Mouse (Mus musculus) intestine, postnatal 0 days (tissue): ENCODE measurements at regions not wholly inside any gene's neighbourhood (a gene's known extent, or its start where the extent isn't known, plus 50 kb on each side); places are given as distances from the start of the nearest gene placed in this dataset.

Experiments used
- ATAC-seq: fragments of 200-750 bp; cut with Nextera tagmentation; 2 replicates; pipeline ENCODE4 v1.8.0; 2017; ENCODE audit warnings: mild to moderate bottlenecking, moderate TSS enrichment, moderate library complexity
- H3K27ac ChIP-seq: fragments of 300-500 bp; sonication (generic); 2 replicates; pipeline ENCODE4 v1.5.1; 2014; ENCODE audit warnings: mild to moderate bottlenecking, low read depth, low read length, moderate library complexity
- H3K27me3 ChIP-seq: fragments of 300-500 bp; sonication (generic); replicated peaks from 2 replicates; pipeline ENCODE4 v1.6.1; 2014; ENCODE audit warnings: low read length, mixed read lengths; ENCODE audit not compliant: control insufficient read depth, insufficient read depth
- H3K36me3 ChIP-seq: fragments of 300-500 bp; sonication (generic); 2 replicates; pipeline ENCODE4 v1.6.1; 2014; ENCODE audit warnings: mild to moderate bottlenecking, moderate library complexity; ENCODE audit not compliant: control insufficient read depth, insufficient read depth
- H3K4me1 ChIP-seq: fragments of 300-500 bp; sonication (generic); replicated peaks from 2 replicates; pipeline ENCODE4 v1.6.1; 2014; ENCODE audit warnings: antibody characterized with exemption, low read length, mixed read lengths; ENCODE audit not compliant: control insufficient read depth, insufficient read depth
- H3K4me2 ChIP-seq: fragments of 300-500 bp; sonication (generic); replicated peaks from 2 replicates; pipeline ENCODE4 v1.6.1; 2014; ENCODE audit warnings: low read depth, mild to moderate bottlenecking, moderate library complexity
- H3K4me3 ChIP-seq: fragments of 300-500 bp; sonication (generic); 2 replicates; pipeline ENCODE4 v1.5.1; 2014; ENCODE audit warnings: low read depth, low read length
- H3K9ac ChIP-seq: fragments of 300-500 bp; sonication (generic); 2 replicates; pipeline ENCODE4 v1.6.1; 2014; ENCODE audit warnings: mild to moderate bottlenecking, low read depth, low read length
- H3K9me3 ChIP-seq: fragments of 300-500 bp; sonication (generic); 2 replicates; pipeline ENCODE4 v1.6.1; 2016; ENCODE audit warnings: mixed run types; ENCODE audit not compliant: control insufficient read depth
- CTCF ChIP-seq: sonication (generic); IDR thresholded peaks from 2 replicates; pipeline ENCODE4 v1.5.1; 2016; ENCODE audit warnings: low read depth, mild to moderate bottlenecking, control low read depth, antibody characterized with exemption, moderate library complexity
- WGBS: fragments of 180-500 bp; shearing (Covaris S2); extraction: QIAGEN DNeasy Blood & Tissue Kit; methylation state at CpG from one replicate; pipeline ENCODE4 v1.1.7; 2014; 5-methylcytosine and 5-hydroxymethylcytosine counted together

DNA sequence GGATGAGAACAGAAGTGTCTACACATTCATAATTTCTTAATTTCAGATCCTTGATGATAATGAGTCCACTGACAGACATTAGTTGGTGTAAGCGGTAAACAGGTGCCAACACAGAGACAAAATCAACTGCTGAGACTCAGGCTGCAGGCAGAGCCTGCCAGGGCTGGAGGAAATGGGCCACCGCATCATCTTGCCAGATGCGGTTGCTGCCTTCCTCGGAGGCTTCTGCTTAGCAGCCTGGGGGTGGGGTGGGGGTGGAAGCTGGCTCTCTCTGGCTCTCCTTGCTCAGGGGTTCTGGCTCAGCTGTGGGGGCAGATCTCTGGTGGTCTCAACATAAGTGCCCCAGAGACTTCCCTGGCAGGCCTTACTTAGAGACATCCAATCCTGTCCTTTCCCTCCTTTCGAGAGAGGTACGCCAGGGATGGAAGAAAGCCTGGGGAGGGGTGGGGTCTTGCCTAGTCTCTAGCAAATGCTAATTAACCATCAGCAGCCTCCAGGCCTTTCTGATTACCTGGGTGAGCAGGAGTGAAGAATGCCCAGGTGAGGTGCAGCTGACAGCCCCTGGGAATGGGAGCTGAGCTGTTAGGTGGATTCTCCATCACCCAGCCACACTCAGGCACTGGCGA, 52.7 kb upstream of the Nxpe4 start:
- Histone ChIP-seq H3K4me2 (no peak overlapping the region), H3K36me3 (no peaks in the 10 kb centered on the region), H3K4me1 (no peaks in the 10 kb centered on the region), H3K27me3 (no peaks in the 10 kb centered on the region), H3K27ac (no peak overlapping the region), H3K9me3 (no peaks in the 10 kb centered on the region), H3K4me3 (no peak overlapping the region), H3K9ac (no peak overlapping the region)
- WGBS, result 61% methylated on average over 7 of the region's 7 CpGs
- TF ChIP-seq CTCF, result no peak
- no peak for ATAC-seq

DNA sequence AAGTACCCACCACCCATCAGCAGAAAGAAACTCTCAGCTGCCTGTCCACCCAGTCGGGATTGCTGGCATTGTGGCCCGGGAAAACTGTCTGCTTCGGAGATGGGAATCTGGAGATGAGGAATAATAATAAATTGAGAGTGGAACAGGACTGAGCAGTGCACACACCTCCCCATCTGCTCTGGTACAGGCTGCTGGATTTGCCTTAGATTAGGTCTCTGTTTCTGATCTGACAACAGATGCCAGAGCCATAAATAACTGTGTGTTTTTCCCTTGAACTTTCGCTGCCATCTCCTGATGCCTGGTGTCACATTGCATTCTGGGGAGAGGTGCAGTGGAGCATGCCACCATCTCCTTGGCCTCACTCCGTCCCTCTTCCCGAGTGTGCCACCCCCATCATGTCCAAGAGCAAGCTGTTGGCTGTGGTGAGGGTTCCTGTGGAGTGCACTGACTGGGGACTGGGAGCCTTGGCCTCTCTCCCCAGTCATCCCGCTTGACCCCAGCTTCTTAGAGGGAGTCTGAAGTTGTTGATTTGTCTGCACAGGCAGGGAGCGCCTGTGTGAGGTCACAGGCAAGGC, 50.4 kb upstream of the Nxpe4 start:
- Histone ChIP-seq H3K4me2 (no peak overlapping the region), H3K4me3 (no peak overlapping the region), H3K36me3 (no peaks in the 10 kb centered on the region), H3K9me3 (no peaks in the 10 kb centered on the region), H3K27ac (no peak overlapping the region), H3K27me3 (no peaks in the 10 kb centered on the region), H3K4me1 (no peaks in the 10 kb centered on the region), H3K9ac (no peak overlapping the region)
- no peak for ATAC-seq
- no peak for TF ChIP-seq CTCF
- WGBS, result 51% methylated on average over 8 of the region's 8 CpGs
